Mouse (Mus musculus) embryonic fibroblast, embryonic 13.5 days (primary cell): ENCODE measurements around the gene Vat1l.

ENCODE experiments used
- CTCF ChIP-seq: IDR thresholded peaks from 2 replicates; pipeline ENCODE4 v1.5.1; 2011; ENCODE audit warnings: mild to moderate bottlenecking, control low read depth, low read length, moderate library complexity, borderline replicate concordance; ENCODE audit not compliant: insufficient read depth
- POLR2A ChIP-seq: IDR thresholded peaks from 2 replicates; pipeline ENCODE4 v1.6.1; 2011; ENCODE audit warnings: low read depth, mild to moderate bottlenecking, control low read depth, low read length, moderate library complexity

GRCm38 (mm10) chr8:114418904-114419303 lies 213.5 kb downstream of the Vat1l start:
- TF ChIP-seq POLR2A = no peak
- TF ChIP-seq CTCF = no peak
